Mouse (Mus musculus) right cerebral cortex, postnatal 36 days (tissue): ENCODE measurements around the gene Mrm1.

Experiments
- DNase-seq, 2 experiments: peaks; one replicate each; pipeline ENCODE4 v3.0.0; 2022; ENCODE audit warnings: low spot score in 2 of 2, mixed read lengths in 1 of 2

Mrm1 gene

GRCm38 (mm10) chr11:84813724-84814510 lies 5.4 kb downstream of the Mrm1 start:
- DNase-seq, result peak; percentile 50 to 55

- no peak for DNase-seq
Measured at GRCm38 (mm10) chr11:84804373-84804772, 14.9 kb downstream of the Mrm1 start.

- DNase-seq, result peak in 1 of 2 experiments; percentile 32
Measured at GRCm38 (mm10) chr11:84797627-84798353, 21.5 kb downstream of the Mrm1 start.

- no peak for DNase-seq
Measured at GRCm38 (mm10) chr11:84797026-84797425, 22.3 kb downstream of the Mrm1 start.

GRCm38 (mm10) chr11:84794496-84795113 lies 24.7 kb downstream of the Mrm1 start:
- DNase-seq, result peak; percentile 61 to 72

GRCm38 (mm10) chr11:84793545-84793944 lies 25.8 kb downstream of the Mrm1 start:
- no peak for DNase-seq

- no peak for DNase-seq
Measured at GRCm38 (mm10) chr11:84790383-84790782, 28.9 kb downstream of the Mrm1 start.

GRCm38 (mm10) chr11:84780143-84780870 lies 39.0 kb downstream of the Mrm1 start:
- no peak for DNase-seq

- no peak for DNase-seq
Measured at GRCm38 (mm10) chr11:84775560-84775959, 43.8 kb downstream of the Mrm1 start.

GRCm38 (mm10) chr11:84774870-84775514 lies 44.3 kb downstream of the Mrm1 start:
- no peak for DNase-seq

GRCm38 (mm10) chr11:84767898-84768297 lies 51.4 kb downstream of the Mrm1 start:
- no peak for DNase-seq

- DNase-seq, result no peak
Measured at GRCm38 (mm10) chr11:84765125-84765524, 54.2 kb downstream of the Mrm1 start.

GRCm38 (mm10) chr11:84764527-84764961 lies 54.8 kb downstream of the Mrm1 start:
- DNase-seq, result no peak

GRCm38 (mm10) chr11:84764116-84764515 lies 55.2 kb downstream of the Mrm1 start:
- DNase-seq, result no peak
